Mouse (Mus musculus) C2C12 (cell line): ENCODE data around the gene Fbxo48.

Experiments
- CEBPB ChIP-seq: IDR thresholded peaks from one replicate; pipeline ENCODE4 v1.6.1; 2011; ENCODE audit warnings: low read depth, mild to moderate bottlenecking, control low read depth, moderate library complexity
- CTCF ChIP-seq: IDR thresholded peaks from one replicate; pipeline ENCODE4 v1.5.1; 2011; ENCODE audit not compliant: control insufficient read depth, insufficient read depth, insufficient read length
- FOSL1 ChIP-seq: IDR thresholded peaks from one replicate; pipeline ENCODE4 v1.8.0; 2011; ENCODE audit warnings: mild to moderate bottlenecking, low read length; ENCODE audit not compliant: poor library complexity, insufficient read depth, severe bottlenecking
- MAX ChIP-seq: IDR thresholded peaks from one replicate; pipeline ENCODE4 v1.6.1; 2011; ENCODE audit warnings: mild to moderate bottlenecking, control low read depth
- MYOD1 ChIP-seq: IDR thresholded peaks from one replicate; pipeline ENCODE4 v1.6.1; 2011; ENCODE audit warnings: low read depth; ENCODE audit not compliant: control insufficient read depth, insufficient read length
- MYOG ChIP-seq: IDR thresholded peaks from one replicate; pipeline ENCODE4 v1.6.1; 2011; ENCODE audit not compliant: control insufficient read depth, insufficient read length; ENCODE audit errors: extremely low read depth
- USF1 ChIP-seq: IDR thresholded peaks from one replicate; pipeline ENCODE4 v1.6.1; 2011; ENCODE audit warnings: low read depth, mild to moderate bottlenecking, control low read depth, moderate library complexity

DNA sequence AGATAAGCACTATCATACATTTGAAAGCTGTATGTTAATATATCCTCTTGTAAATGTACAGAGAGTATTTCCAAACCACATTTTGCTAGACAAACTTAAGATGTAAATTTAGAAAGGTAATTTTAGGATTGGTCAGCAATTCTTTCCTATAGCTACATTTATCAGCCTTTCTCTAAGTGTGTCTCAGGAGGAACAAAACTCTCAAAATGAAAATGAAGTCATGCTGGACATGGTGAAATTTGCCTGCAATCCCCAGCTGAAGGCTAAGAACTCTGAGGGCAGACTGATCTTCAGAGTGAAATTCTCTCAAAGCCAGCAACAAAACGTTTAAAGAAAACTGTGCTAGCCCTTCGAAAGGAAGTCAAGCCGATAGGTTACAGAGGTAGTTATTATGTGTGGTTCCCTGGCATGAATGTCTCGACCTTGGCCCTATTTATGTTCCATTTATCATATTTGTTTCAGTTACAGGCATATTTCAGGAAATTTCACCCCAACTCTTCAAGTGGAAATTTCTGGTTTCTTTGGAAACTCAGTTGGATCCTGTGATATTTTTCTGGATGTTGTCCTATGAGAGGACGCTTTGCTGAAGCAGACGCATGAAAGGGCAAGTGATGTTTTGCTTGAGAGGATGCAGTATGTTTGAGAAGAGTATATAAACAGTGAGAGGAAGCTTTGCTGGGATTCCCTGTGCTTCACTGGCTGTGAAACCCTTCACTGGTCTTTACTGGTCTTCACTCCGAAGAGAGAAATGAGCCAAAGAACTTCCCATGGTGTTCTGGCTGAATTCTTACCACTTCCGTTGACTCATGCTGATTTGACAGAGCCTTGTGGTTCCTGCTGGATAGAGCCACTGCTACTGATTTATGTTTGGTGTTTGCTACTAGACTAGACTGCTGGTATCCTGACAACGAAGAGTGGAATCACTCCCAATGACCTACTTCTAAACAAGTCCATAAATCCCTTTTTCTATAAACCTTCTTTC, 49.5 kb downstream of the Fbxo48 start:
- TF ChIP-seq CTCF, result no peak
- peak; percentile 36 for TF ChIP-seq MAX
- no peak for TF ChIP-seq FOSL1
- no peak for TF ChIP-seq USF1
- TF ChIP-seq MYOD1, result no peak
- TF ChIP-seq MYOG, result no peak
- no peak for TF ChIP-seq CEBPB
